Mouse (Mus musculus) gastrocnemius, postnatal 10 days (tissue): ENCODE results near the gene Ndufc2. TPM values are rescaled to one million over a fixed set of nuclear protein-coding genes. Genes with fewer than 3 reads are reported as not detected.

Experiments used
- DNase-seq: peaks from one replicate; pipeline ENCODE4 v3.0.0; 2021; ENCODE audit warnings: mixed read lengths
- long read RNA-seq, 2 experiments: library from polyadenylated mRNA; stranded (forward); transcript quantifications; one replicate each; pipeline ENCODE4 v2.0.0; 2021
- total RNA-seq, 2 experiments: library from RNA; stranded (reverse); gene quantifications; 2 replicates each; pipeline ENCODE4 v1.2.3; 2021

Ndufc2 gene
- total RNA-seq = 100 to 1,000 TPM; 280 to 319 TPM
- long read RNA-seq, experiment 1, transcript Ndufc2-201 (3 exons, 683 nt) = major isoform, 126 of 129 reads
- long read RNA-seq, experiment 1, partial matches to known transcripts = 0 of 129 reads
- long read RNA-seq, experiment 1, other reads (novel, unspliced or antisense) = 3 of 129 reads
- long read RNA-seq, experiment 2, transcript Ndufc2-201 (3 exons, 683 nt) = major isoform, 123 of 123 reads
- long read RNA-seq, experiment 2, partial matches to known transcripts = 0 of 123 reads
- long read RNA-seq, experiment 2, other reads (novel, unspliced or antisense) = 0 of 123 reads

DNA sequence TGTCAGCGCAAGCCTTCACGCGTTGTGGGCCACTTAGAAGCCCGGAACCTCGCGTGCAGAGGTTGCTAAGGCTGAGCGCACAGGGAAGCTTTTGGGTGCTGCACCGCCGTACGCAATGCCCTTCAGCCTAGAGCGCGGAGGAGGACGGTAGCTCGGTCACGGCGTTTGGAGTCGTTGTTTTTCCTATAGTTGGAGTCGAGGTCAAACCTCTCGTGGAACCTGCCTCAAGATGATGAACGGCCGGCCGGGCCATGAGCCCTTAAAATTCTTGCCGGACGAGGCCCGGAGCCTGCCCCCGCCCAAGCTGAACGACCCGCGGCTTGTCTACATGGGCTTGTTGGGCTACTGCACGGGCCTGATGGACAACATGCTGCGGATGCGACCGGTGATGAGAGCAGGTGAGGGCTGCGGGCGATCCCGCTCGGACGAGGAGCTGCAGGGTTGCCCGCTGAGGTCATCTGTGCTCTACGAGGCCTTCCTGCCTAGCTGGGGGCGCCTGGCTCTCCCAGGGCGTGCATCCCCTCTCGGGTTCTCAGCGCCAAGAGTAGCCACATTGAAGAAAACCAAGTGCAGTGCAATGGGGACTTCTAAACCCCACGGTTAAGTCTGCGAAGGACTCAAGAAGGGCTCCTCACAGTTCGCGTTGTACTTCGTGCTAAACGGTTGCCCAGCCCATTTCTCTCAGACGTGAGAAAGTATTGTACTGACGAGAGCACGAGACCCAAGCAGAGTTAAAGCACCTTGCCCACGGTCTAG lies at the start of gene Ndufc2:
Gene Ndufc2 (plus strand): TSS at position 44 of the 756 bp plus-strand sequence.
- peak; percentile 73 for DNase-seq

DNA sequence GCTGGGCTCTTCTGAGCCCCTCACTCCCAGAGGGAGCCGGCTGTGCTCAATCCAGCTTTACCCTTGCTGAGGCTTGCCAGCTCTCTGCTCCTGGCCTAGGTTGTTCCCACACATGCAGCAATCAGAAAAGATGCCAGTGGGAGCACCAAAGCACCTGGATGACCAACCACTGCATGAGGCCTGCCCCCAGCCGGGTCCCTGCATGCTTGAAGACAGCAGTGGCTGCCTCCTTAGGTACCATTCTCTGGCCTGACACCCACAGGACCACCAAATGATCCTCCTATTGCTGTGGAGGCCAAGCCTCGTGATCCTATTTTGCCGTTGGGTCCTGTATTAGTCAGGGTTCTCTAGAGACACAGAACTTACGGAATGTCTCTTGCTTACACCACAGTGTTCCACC lies 48.9 kb upstream of the Ndufc2 start:
- DNase-seq = no peak

DNA sequence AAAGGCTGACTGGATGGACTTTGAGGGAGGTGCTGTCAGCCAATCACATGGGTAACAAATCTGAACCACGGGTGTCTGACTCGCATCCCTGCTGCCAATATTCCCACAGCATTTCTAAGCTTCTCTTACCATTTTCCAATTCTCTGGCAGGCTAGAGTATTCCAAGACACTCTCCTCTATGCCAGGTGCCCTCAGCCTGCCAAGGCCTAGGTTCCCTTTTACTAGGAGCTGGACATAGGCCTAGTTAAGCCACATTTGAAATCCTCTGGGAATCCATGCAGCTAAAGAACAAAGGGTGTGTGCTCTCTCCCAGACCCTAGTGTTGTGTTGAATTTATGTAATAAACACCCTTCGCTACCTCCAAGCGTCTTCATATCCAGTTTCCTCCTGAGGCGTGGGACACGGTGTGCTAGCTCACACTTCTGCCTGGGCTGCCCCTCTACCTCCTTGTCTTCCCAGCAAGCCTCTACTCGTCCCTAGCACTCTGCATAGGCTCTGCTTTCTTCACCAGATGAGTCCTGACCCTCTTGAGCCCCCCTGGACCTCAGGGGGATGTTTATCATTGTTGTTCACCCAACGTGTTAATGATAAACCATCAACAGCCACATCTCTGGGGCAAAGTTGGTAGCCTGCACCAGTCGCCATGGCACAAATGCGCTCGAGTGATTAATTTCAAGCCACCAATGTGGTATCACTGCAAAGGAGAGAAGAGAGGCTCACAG lies 47.9 kb upstream of the Ndufc2 start:
- DNase-seq = no peak

DNA sequence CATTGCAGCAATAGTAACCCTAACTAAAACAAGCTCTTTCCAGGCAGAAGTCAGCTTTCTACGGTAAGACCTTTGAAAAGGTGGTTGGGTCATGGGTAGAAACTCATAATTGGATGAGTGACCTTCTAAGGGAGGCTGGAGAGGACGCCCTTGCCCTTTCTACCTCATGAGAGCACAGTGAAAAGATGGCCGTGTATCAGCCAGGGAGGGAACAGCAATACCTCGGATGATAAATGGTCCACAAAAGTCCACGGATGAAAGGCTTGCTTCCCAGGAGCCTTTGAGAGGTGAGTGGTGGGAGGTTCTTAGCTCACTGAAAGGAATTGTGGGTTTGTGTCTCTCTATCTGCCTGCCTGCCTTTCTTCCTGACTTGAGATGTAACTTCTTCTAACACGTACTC lies 46.4 kb upstream of the Ndufc2 start:
- no peak for DNase-seq

DNA sequence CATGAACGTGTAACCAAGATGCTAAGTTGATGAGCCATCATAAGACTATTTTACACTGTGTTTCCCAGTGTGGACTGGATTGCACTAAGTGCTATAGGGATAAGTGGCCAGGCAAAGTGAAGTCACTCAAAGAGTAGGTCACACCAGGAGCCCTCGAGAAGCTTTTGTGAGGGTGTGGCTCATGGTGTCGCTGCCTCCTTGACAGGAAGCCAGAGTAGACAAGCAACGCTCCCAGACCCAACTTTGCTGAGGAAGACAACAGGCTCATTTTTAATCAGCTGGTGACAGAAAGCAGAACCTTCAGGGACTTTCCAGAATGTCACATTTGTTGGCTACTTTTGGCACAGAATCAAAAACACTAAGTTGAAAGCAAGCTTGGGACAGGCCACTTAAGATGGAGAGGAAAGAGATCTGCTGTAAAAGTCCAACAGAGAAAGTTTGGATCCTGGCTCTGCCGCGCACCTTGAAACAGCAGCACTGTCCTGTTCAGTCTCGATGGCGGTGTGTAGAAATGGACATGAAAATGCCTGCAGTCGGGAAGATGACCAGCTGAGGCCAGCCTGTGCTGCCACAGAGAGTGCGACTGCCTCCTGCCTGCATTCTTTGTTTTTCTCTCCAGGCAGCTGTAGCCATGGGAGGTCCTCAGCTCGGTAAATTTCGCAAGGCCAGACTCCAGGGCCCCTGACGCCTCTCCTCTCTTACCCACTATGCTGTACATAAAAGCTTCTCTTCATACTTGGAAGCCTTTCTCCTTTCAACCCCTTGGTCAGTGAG lies 44.5 kb upstream of the Ndufc2 start:
- no peak for DNase-seq

DNA sequence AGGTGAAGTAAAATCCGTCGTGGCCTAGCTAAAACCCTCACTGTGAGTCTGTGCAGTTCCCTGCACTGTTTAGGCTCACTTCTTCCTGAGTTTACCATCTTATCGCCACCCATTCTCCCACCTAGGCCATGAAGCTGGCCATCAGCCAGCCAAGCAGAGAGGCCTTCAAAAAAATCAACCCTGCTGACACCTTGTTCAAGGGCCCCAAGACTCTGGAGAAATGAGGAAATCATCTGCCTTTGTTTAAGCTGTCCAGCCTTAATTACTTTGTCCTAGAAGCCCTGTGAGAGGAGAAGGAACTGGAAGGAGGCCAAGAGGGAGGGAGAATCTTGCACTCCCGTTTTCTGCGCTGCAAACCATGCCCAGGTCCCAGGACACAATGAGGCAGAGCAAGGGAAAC lies 43.5 kb upstream of the Ndufc2 start:
- DNase-seq = no peak

DNA sequence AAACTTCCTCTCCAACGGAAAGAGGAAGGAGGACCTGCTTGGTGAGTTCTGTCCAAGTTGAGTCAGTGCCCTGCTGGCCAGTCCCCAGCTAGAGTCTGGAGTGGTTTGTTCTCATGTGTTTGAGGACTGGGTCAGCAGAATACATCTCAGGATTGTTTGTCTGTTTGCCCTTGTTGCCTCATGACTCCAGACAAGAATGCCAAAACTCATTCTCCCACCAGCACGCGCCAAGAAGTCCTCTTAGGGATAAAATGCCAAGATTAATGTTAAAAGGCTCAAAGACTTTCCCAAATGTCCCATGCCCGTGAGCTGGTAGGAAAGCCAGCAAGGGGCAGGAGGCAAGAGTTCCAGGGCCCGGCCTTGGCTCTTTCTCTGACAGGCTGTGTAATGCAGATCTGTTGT lies 42.9 kb upstream of the Ndufc2 start:
- peak; percentile 54 for DNase-seq

DNA sequence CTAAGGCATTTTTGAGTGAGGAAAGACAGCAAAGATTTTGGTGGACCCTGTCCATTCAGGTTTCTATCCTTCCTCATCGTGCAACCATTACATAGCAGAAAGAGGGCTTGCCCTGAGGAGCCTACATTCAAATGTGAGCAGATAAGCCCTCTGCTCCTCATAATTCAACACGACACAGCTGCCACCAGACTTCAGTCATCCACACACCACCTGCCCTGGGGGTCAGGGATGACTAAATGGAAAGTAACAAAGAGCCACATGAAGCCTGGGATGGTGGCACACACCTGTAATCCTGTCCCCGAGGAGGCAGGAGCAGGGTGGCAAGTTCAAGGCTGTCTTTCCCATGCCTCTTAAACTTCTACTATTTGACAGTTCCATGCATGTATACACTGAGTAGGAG lies 42.0 kb upstream of the Ndufc2 start:
- no peak for DNase-seq

DNA sequence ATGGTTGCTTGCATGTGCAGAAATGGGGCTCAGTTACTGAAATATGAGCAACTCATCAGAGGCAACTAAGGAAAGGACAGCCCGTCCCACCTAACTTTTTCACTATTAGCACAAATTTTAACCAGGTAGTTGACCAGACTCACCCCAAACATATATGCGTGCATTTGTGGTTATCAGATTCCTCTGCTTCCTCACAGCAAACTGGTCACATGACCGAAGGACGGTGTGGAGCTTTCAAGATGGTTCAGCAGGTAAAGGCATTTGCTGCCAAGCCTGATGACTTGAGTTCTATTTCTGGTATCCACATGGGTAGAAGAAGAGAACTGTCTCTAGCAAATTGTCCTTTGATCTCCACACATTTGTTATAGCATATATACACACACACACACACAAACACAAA lies 41.5 kb upstream of the Ndufc2 start:
- DNase-seq = no peak

DNA sequence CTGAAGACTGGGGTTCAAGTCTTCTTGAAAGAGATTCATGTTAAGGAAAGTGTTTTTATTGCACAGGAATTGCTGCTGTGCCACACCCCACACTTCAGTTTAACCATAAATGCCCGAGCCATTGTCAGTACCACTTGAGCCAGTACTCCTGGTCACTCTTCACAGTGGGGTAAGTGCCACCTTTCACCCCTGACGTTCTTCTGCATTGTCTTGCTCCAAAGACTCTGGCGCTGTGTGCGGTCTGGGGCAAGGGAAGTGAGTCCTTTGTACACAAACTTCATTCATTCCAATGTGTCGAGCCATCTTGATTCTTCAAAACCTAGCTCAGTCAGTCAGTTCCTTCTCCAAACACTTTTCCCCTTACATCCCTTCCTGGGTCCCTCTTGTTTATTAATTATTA lies 39.6 kb upstream of the Ndufc2 start:
- DNase-seq = no peak

DNA sequence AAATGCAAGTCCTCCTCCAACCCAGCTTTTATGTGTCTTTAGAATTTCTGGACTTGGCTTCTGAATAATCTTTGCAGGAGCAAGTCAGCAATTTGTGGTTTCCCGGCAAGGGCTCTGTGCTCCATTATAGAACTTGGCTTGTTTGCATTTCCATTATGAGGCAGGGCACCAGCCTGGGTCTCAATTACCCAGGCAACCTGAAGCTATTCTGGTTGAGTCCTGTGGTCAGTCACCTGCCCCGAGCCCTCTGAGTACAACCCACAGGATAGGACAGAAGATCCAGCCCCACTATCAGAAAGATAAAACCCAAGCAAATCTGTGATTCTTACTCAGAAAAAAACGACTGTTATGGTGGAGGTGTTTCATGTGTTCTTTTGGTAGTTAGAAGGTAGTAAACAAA lies 38.8 kb upstream of the Ndufc2 start:
- no peak for DNase-seq

DNA sequence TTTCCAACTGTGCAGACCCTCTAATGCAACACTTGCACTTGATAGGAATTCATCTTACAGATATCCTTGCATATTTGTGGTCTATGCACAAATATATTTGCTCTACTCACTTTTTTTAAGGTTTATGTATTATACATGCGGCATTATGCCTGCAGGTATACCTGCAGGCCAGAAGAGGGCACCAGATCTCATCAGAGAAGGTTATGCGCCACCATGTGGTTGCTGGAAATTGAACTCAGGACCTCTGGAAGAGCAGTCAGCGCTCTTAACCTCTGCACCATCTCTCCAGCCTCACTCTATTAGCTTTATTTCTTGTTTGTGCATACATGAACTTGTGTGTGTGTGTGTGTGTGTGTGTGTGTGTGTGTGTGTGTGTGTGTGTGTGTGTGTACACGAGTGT lies 38.3 kb upstream of the Ndufc2 start:
- DNase-seq = no peak

DNA sequence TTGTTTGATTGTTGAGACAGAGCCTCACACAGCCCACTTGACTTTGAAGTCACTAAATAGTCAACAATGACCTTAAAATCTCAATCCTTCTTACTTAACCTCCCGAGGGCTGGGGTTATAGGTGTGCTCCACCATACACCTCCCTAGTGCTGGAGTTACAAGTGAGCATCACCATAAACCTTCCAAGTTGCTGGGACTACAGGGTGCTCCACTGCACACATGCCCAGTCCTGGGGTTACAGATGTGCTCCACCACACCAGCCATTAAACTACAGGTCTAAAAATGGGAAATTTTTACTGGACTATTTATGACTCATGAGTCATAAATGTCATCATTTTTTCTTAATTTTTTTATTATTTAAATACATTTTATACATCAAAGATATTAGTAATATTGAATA lies 33.9 kb upstream of the Ndufc2 start:
- no peak for DNase-seq

DNA sequence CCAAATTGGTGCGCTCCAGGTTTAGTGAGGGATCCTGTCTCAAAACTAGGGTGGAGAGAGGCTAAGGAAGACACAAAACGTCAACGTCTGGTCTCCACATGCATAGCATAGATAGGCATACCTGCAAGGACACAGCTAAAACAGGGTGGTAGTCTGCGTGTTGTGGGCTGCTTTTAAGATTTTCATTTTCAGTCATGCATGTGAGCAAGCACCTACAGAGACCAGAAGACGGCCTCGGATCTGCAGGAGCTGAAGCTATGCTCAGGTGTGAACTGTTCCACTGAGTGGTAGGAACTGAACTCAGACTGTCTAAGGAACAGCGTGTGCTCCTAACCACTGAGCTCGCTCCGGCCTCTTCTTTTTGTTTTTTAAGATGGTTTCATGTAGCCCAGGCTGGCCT lies 24.7 kb upstream of the Ndufc2 start:
- DNase-seq = no peak

DNA sequence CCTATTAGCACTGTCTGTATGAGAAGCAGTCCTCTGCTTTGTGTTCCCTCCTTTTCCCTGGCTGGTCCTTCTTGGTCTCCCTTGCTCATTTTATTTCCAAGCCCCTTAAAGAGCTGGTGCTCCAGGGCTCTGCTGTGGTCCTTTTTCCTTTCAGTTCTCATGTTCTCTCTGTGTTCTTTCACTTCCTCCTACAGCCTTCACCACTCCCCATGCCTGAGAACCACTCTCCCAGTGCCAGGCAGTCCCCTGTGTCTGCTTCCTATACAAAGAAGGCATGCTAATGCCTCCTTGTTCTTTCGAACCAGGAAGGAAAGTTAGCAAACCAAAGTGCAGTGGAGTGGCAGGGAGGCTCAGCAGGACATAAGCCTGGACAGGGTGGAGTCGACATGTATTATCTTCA lies 23.9 kb upstream of the Ndufc2 start:
- DNase-seq = no peak

DNA sequence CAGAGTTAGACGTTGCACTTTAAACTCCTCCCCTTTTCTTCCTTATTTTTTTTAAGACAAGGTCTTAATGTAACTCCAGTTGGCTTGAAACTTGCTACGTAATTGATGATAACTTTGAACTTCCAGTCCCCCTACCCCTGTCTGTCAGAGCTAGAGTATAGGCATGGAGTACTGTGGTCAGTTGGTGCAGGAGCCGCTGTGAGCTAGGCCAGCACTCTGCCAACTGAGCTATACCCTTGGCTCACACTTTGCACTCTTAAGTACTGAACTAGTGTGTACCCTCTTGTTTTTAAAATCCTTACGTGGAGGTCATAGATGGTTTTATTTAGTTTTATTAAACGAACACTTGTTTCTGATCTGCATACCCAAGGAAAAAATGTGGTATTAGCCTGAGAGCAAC lies 20.5 kb upstream of the Ndufc2 start:
- no peak for DNase-seq

DNA sequence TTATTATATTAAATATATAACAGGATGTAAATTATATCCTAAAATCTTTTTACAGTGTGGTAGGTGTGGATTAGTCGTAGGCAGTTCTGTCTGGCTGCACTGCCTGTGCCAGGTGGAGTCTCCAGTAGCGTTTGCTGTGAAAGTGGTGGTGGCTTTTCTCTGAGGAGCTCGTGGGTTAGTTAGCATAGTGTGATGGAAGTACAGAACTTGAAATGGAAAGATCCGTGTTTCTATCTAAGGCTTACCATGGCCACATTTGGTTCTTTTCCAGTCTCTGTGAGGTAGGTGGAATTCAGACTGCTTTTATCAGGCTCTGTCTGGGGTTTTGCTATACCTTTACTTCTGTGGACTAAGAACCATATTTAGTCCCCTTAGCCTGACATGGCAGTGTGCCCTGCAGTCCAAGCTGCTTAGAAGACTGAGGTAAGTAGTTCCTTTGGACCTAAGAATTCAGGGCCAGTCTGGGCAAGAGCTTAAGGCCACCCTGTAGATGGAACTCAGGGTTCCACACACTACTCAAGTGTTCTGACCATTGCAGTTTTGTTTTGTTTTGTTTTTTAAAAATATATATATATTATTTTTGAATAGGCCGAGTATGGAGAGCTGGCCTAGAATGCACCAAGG lies 19.2 kb upstream of the Ndufc2 start:
- no peak for DNase-seq

DNA sequence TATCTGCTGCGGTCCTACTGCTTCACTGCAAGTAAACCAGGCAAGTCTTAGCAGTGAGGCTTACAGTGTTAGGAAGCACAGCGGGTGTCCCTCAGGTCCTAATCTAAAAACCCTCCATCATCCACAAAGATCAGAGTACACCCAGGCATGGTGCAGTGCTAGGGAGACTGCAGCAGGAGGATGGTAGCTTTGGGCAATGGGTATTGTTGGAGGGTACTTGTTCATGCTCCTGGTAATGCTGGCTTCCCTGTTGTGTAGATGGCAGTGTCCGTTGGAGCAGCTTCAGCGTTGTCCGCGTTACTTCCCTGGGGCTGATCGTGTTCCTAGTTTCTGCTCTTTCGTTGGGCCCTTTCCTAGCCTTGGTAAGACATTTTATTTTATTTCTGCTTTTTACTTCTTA lies 17.1 kb upstream of the Ndufc2 start:
- DNase-seq = no peak

DNA sequence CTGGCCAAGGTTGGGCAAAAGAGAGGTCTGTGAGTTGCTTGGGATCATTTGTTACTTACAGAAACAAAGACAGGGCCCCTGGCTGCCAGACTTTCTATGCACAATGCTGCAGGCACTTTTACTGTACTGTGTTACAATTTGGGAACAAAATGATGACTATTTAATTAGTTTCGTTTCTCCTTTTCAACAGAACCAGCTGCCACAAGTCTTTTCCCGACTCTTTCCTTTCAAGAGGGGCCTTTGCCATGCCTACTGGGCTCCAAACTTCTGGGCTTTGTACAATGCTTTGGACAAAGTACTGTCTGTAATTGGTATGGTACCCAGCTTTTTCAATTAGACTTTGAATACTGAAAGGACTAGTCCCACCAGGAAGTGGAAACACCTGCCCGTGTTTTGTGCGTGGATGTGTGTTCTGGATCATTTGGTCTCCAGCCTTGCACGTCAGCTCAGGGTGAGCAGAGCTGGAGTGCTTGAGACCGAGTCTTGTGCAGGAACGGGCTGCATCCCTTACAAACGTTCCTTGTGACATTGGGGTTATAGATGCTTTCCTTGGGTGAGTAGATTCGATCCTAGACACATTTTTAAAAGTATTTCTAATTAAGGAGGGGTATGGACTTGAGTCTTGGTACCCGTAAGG lies 16.2 kb upstream of the Ndufc2 start:
- no peak for DNase-seq

DNA sequence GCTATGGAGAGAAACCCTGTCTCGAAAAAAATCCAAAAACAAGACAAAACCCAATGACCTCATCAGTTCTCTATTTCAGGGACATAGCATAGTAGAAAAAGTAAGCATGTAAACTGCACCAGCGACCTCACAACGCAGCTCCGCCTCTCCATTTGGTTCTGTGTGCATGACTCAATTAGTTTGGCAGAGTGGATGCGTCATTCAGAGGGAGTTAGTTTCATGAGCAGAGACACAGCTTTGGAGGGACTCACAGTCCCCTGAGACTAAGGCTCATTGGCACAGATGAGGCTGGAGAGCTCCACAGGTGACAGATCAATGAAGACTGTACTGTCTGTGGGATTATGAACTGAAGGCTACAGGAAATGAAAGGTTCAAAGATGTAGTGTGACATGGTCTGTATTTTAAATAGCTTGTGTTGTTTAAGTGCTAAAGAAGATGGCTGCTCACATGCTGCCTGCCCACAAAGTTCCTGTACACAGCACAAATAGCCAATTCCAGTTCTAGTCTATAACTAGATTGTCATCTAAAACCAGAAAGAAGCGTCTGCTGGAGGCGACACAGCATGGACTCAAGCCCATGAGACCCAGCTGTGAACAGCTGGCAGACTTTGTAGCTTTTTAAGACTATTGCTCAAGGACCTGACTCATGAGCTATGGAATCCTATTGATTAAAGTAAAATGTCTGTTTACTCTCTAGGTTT lies 13.5 kb upstream of the Ndufc2 start:
- DNase-seq = no peak

DNA sequence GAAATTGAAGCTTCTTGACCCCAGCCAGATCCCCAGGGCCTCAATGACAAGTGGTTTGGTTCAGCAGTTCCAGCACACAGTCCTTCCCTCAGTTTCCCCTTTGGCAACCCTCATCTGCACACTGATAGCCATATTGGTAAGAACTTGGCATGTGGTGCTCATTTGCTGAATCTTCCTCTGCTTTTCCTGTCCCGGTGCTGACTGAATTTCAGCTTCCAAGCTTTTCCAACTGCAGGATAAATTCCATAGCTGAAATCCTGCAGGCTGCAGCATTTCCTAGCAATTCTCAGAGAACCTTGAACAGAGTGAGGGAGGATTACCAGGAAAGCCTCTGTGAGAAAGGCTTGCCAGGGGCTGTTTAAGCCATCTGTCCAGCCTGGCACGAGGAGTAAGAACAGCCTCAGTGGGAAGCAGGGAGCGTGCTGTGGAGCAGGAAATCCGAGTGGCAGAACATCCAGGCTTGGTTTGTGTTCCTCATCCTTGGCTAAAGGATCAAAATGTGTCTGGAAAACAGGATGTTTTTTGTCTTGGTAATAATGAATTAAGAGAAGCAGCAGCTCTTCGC lies 12.9 kb upstream of the Ndufc2 start:
- peak; percentile 19 for DNase-seq
